Mouse (Mus musculus) B cell, adult 2 months (primary cell): ENCODE measurements around the gene Gcnt2.
A peak's percentile ranks its signal among the peaks of the same experiment; 100 is the strongest.
"Not testable (repeated sequence)": the region's sequence is repeated elsewhere in the genome, so short reads cannot be mapped to it uniquely, and the experiment has no call there.

Experiments
- DNase-seq, 2 experiments: peaks; one replicate each; pipeline ENCODE4 v3.0.0; 2022

Gene Gcnt2

DNA sequence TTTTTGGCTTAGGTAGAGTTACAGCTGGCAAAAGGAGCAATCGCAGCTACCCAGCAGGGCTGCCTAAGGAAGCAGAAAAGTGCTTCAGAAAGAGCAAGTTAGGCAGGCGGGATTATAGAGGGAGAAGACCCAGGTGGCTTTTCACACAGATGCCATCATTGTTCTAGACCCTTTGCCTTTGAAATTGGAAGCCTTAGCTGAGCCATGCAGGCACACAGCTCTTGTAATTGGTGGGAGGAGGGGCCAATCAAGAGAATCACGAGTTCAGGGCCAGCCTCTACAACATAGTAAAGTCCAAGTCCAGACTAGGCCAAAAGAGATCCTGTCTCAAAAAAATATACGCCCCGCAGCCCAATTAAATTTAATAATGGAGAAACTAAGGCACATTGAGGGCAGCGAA is 48.5 kb downstream of the Gcnt2 start:
- DNase-seq = no peak

DNA sequence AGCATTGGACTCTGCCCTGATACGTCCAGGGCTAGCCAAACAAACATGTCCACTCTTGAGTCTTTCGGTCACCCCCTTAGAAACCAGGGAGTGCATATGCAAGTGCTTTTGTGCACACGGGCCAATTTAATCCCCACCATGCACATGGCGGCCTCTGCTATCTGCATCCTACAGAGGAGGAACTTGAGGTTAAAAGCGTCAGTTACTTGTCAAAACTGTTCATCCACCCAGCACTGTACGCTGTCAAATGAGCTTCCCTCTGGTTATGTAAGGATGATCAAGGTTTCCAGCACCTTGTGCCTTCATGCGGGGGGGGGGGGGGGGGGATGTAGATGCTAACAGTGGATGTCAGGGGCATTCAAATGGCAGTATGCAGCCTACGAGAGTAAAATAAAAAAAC is 49.5 kb downstream of the Gcnt2 start:
- DNase-seq = no peak

GRCm38 (mm10) chr13:40910047-40910446 is 50.5 kb downstream of the Gcnt2 start:
- no peak for DNase-seq

GRCm38 (mm10) chr13:40911951-40912350 is 52.4 kb downstream of the Gcnt2 start:
- DNase-seq = no peak

GRCm38 (mm10) chr13:40913395-40914018 is 54.0 kb downstream of the Gcnt2 start:
- DNase-seq = no peak

DNA sequence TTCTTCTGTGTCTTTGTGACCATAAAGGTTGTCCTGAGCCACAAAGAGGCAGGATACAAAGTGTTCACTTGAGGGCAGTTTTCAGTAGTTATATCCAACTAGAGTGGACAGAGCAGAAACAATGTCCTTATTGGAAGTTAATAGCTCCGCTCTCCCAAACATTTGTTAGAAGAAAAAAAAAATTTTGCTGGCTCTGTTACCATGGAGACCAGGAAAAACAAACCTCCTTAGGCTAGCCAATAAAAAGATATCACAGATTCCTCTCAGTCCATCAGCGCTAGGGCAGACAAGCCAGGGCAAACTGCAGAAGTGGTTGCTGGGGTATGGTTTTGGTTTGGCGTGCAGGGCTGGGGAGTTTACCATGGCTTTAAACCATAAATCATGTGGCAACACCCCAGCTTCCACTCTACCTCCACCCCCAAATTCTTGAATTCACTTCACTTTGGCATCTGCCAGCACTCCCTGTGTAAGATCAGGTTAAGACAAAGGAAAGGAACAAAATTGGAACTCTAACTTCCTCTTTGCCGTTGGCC is 54.6 kb downstream of the Gcnt2 start:
- no peak for DNase-seq

GRCm38 (mm10) chr13:40916321-40917160 is 57.0 kb downstream of the Gcnt2 start:
- no peak for DNase-seq

GRCm38 (mm10) chr13:40917161-40918091 is 57.9 kb downstream of the Gcnt2 start:
- DNase-seq = peak; percentile 26

GRCm38 (mm10) chr13:40921326-40922059 is 61.9 kb downstream of the Gcnt2 start:
- DNase-seq = no peak

DNA sequence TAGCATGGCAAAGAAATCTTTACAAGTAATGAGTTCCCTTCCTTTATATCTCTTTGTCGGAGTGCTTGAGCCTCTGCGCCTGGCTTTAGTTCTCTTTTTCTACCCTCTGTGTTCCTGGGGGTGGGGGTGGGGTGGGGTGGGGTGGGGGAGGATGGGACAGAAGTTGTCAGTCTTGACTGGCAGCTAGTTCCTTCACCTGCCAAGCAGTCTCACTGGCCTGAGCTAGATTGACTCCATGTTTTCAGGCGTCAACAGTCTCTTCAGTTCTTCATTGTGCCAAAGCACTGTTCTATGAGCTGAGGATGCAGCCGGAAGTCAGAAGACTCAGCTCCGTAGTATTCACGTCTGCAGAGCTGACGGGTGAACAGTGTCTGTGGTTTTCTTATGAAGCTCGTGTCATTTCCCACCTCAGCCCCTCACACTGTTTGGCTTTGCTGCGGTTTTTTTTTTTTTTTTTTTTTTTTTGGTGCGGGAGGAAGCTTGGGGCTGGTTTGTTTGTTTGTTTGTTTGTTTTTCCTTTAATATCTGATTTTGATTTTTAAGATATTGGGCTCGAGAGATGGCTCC is 62.8 kb downstream of the Gcnt2 start:
- DNase-seq = no peak

- no peak for DNase-seq
Observed at GRCm38 (mm10) chr13:40923756-40924315, 64.3 kb downstream of the Gcnt2 start.

DNA sequence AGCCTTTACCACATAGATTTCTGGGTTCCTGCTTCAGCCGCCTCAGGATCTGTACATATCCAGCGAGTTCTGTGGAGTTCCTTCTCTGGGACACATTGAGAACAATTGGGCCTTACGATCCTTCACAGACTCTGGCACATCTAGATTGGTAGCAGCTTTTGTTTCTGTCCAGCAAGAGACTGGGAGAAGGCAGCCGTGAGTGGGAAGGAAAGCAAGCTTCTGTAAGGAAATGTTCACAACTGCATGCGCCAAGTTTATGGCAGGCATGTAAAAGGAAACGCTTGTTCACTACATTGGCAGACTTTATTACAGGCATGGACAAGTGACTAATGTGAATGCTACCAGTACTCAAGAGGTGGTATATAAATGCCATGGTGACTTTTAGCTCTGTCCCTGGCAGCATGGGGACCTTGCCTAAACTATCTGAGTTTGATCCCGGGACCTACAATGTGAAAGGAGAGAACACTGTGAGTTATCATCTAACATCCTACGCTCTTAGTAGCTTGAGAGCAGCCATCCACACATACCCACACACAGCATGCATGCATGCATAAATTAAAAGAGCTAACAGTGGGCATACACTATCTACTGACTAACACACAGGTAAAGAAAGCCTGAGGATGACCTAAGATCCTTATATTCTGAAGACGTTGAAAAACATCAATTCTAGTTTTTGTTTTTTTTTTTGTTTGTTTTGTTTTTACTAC is 68.8 kb downstream of the Gcnt2 start:
- DNase-seq = no peak

- DNase-seq = not testable (repeated sequence)
Observed at GRCm38 (mm10) chr13:40931871-40932270, 72.3 kb downstream of the Gcnt2 start.

DNA sequence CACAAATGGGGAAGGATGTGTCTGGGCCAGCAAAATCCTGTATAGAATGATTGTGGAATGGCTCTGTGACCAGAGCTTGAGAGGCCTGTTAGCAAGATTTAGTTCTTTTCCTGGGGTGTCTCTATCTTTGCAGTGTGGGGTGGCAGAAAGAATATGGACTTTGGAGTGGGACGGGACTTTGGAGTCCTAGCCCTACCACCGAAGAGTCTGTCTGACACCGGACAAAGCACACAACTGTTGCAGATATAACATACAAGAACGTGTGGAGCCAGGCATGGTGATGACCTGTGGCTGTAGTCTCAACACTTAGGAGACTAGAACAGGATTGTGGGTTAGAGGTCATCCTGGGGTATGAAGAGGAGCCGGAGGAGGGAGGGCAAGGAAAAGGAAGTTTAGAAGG is 73.0 kb downstream of the Gcnt2 start:
- no peak for DNase-seq

GRCm38 (mm10) chr13:40934341-40934740 is 74.8 kb downstream of the Gcnt2 start:
- DNase-seq = no peak

DNA sequence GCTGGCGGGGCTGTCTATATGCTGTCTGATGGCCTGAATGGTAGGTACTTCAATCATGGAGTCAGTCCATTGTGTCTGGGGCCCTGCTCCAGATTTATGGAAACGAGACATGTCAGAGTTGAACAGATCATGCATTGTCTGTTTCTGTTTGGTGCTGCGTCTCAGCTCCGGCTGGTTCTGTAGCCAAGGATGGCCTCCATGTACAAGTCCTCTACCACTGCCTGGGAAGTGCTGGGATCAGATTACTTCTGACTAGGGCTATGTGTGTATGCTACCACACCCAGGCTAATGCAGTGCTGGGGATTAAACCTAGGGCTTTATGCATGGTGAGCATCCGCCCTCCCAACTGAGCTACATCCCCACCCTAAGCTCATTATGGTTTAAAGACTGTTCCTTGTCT is 78.0 kb downstream of the Gcnt2 start:
- no peak for DNase-seq

DNA sequence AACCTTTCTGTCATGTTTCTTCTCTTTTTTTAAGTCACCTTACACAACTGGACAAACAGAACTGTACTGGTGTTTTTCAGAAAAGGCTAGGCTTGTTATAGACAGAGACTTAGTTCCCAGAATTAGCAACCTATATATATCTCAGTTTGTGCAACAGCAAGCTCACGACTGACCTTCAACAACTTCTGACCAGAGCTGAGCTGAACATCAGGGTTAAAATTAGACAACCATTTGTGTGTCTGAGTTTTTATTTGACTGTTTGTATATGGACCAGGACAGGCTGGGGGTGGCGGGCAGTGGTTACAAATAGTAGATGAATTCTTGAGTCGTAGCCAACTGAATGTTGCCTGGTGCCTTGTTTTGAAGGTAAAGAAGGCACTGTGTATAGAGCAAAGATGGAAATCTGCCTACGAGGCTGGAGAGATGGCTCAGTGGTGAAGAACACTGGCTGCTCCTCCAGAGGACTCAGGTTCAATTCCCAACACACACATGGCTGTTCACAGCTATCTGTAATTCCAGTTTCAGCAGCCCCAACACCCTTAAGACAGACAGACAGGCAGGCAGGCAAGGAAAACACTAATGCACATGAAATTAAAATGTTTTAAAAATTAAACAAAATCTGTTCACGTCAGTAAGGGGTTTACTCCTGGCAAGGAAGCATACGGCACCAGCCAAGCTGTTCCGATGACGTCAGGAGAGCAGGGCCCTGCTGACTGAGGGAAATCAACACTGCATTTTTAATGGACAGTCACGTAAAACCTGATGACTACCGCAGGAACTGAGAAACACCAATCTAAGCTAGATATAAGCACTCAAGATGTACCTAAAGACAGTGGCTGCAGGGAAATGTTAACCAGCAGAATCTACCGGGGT is 79.2 kb downstream of the Gcnt2 start:
- DNase-seq = no peak

GRCm38 (mm10) chr13:40943066-40943465 is 83.5 kb downstream of the Gcnt2 start:
- no peak for DNase-seq

DNA sequence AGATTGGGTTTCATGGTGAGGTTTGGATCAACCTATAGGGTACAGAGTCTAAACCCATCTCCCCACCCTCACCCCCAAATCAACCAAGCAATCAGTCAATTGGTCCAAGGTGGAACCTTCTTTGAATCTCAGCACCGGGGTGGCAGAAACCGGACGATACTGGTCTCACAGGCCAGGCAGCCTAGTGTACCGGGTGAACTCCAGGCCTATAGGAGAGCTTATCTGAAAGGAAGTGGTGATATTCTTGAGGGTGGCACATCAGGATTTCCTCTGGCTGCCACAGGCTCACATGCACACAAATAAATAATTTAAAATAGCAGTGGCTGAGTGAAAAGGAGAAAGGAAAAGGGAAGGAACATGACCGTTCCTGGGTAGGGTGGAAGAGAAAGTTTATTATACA is 84.4 kb downstream of the Gcnt2 start:
- DNase-seq = no peak

GRCm38 (mm10) chr13:40944346-40944745 is 84.8 kb downstream of the Gcnt2 start:
- no peak for DNase-seq
